ENCODE assay signal across 15 mouse cellular contexts in genomic region chr9:70284584-70285140, GRCm38 (mm10).
DNase-seq lines count a peak whose midpoint lies in the region; ATAC-seq lines count a peak whose summit lies in the region.
"Had no signal": no experiment of that assay in that cellular context is flagged by ENCODE, and none has a peak within 500 bp of the region (broad histone marks: within the 10 kb centered on the region; RNA-seq: fewer than 3 reads in every experiment).

No protein-coding gene starts in this region.

- H3K36me3 ChIP-seq in heart, embryonic 10.5 days, result no peaks in the 10 kb centered on the region
- H3K36me3 ChIP-seq in macrophage (ENCODE audit: inconsistent target), result peaks cover 19% of the 10 kb centered on the region; the same call in 1 of the 2 replicates
- H3K36me3 ChIP-seq in kidney, embryonic 15.5 days, result 0 out of 2 replicates have a peak, but pooled peaks cover 6% of the 10 kb centered on the region
- H3K36me3 ChIP-seq: embryonic facial prominence, embryonic 15.5 days; hindbrain, embryonic 10.5 days had no signal

- H3K79me2 ChIP-seq in macrophage (ENCODE audit: inconsistent target), result peaks cover 43% of the 10 kb centered on the region

- ATAC-seq in kidney, embryonic 15.5 days (replicated peaks; ENCODE audit: low FRiP score), result no peak
- ATAC-seq: forebrain, postnatal 0 days had no signal

- DNase-seq in heart, adult 11 months, result peak; percentile 93
- no peak for DNase-seq in heart, embryonic 10.5 days (ENCODE audit: low spot score)
- DNase-seq in right cerebral cortex, adult 2 months (ENCODE audit: low spot score in 2 of 2), result peak; percentile 43 to 54
- no peak for DNase-seq in right cerebral cortex, postnatal 4 days
- no peak for DNase-seq in cerebellum, postnatal 4 days (ENCODE audit: low spot score in 2 of 2)
- no peak for DNase-seq in thymus, postnatal 0 days (ENCODE audit: low spot score)
- DNase-seq: cerebellum, adult 9-10 months; forebrain, postnatal 0 days; kidney, adult 11 months; spleen, adult 18-20 months; thymus, adult 18-20 months had no signal

- no peak overlapping the region for H3K4me3 ChIP-seq in heart, embryonic 10.5 days
- no peak overlapping the region for H3K4me3 ChIP-seq in macrophage (ENCODE audit: inconsistent target)
- H3K4me3 ChIP-seq in kidney, embryonic 15.5 days (replicated peaks), result no peak overlapping the region
- H3K4me3 ChIP-seq: embryonic facial prominence, embryonic 15.5 days; hindbrain, embryonic 10.5 days had no signal

- H3K4me2 ChIP-seq in kidney, embryonic 15.5 days, result no peak overlapping the region
- H3K4me2 ChIP-seq: embryonic facial prominence, embryonic 15.5 days had no signal

- WGBS in heart, embryonic 10.5 days, result 74% methylated on average over 7 of the region's 7 CpGs
- WGBS in macrophage (ENCODE audit: missing documents), result 8% methylated on average over 7 of the region's 7 CpGs
- 59% methylated on average over 7 of the region's 7 CpGs for WGBS in kidney, embryonic 15.5 days

- H3K27ac ChIP-seq in heart, embryonic 10.5 days, result no peak overlapping the region
- peak overlapping the region; percentile 65 for H3K27ac ChIP-seq in macrophage
- no peak overlapping the region for H3K27ac ChIP-seq in kidney, embryonic 15.5 days
- H3K27ac ChIP-seq: embryonic facial prominence, embryonic 15.5 days; hindbrain, embryonic 10.5 days had no signal

- no peak overlapping the region for H3K9ac ChIP-seq in kidney, embryonic 15.5 days
- H3K9ac ChIP-seq: embryonic facial prominence, embryonic 15.5 days; forebrain, postnatal 0 days had no signal

- no peaks in the 10 kb centered on the region for H3K27me3 ChIP-seq in heart, embryonic 10.5 days (ENCODE audit: insufficient read depth, poor library complexity, severe bottlenecking)
- H3K27me3 ChIP-seq in kidney, embryonic 15.5 days, result no peaks in the 10 kb centered on the region
- H3K27me3 ChIP-seq: embryonic facial prominence, embryonic 15.5 days had no signal

- peaks cover 10% of the 10 kb centered on the region for H3K4me1 ChIP-seq in heart, embryonic 10.5 days
- no peaks in the 10 kb centered on the region for H3K4me1 ChIP-seq in kidney, embryonic 15.5 days
- H3K4me1 ChIP-seq: hindbrain, embryonic 10.5 days had no signal

- 0 out of 2 replicates have a peak, but pooled peaks cover 2% of the 10 kb centered on the region for H3K9me3 ChIP-seq in heart, embryonic 10.5 days
- H3K9me3 ChIP-seq in kidney, embryonic 15.5 days (replicated peaks), result no peaks in the 10 kb centered on the region
- H3K9me3 ChIP-seq: embryonic facial prominence, embryonic 15.5 days had no signal

Comparison
In these comparisons a context has a peak if more than half of its experiments do, and no peak if none do; other contexts are left out.
1. DNase-seq: peak in heart, adult 11 months (single experiment) and right cerebral cortex, adult 2 months (2 of 2); none in heart, embryonic 10.5 days (single experiment), right cerebral cortex, postnatal 4 days (single experiment), cerebellum, postnatal 4 days (0 of 2) and thymus, postnatal 0 days (single experiment).